9 mouse cellular contexts compared by ENCODE assay signal in the genomic region with DNA sequence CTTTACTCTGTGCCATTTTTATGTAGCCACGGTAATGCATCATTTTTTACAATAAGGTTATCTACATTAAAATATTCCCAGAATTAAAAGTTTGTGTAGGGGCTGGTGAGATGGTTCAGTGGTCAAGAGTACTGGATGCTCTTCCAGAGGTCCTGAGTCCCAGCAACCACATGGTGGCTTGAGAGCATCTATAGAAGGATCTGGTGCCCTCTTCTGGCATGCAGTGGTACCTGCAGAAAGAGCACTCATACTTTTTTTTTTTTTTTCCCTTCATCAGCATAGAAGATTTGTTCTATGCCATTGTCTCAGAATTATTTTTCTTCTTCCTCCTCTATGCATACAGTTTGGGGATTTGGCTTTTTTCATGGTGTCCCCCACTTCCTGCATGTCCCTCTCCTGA.
DNase-seq lines count a peak whose midpoint lies in the region.
"Had no signal": no experiment of that assay in that cellular context is flagged by ENCODE, and none has a peak within 500 bp of the region (broad histone marks: within the 10 kb centered on the region; RNA-seq: fewer than 3 reads in every experiment).

No protein-coding gene starts in this region.

- peak; percentile 20 to 22 for DNase-seq in layer of hippocampus, postnatal 10 days (ENCODE audit: low spot score in 2 of 2)
- DNase-seq in layer of hippocampus, postnatal 36 days = no peak
- DNase-seq in ES-CJ7 (ENCODE audit: low read depth, low spot score) = peak; percentile 59
- DNase-seq in brain, adult 2 months (ENCODE audit: low read depth, low spot score) = peak; percentile 57
- peak; percentile 43 to 54 for DNase-seq in kidney, postnatal 4 days
- peak; percentile 46 for DNase-seq in splenic B cell, adult 2 months (ENCODE audit: low read depth, low spot score)
- no peak for DNase-seq in urinary bladder, adult 2 months (ENCODE audit: low spot score)

- H3K36me3 ChIP-seq in splenic B cell, adult 2 months (ENCODE audit: control insufficient read depth, insufficient read depth, low read length, poor library complexity, severe bottlenecking) = no peaks in the 10 kb centered on the region
- H3K36me3 ChIP-seq: heart, embryonic 13.5 days; midbrain, embryonic 12.5 days had no signal

- H3K27me3 ChIP-seq in splenic B cell, adult 2 months (ENCODE audit: control insufficient read depth, insufficient read depth, low read length, poor library complexity, severe bottlenecking) = no peaks in the 10 kb centered on the region
- H3K27me3 ChIP-seq: heart, embryonic 13.5 days; midbrain, embryonic 12.5 days had no signal

Comparison
In these comparisons a context has a peak if more than half of its experiments do, and no peak if none do; other contexts are left out.
1. DNase-seq: peak in layer of hippocampus, postnatal 10 days (2 of 2), ES-CJ7 (single experiment), brain, adult 2 months (single experiment), kidney, postnatal 4 days (2 of 2) and splenic B cell, adult 2 months (single experiment); none in layer of hippocampus, postnatal 36 days (0 of 2) and urinary bladder, adult 2 months (single experiment).